Mouse (Mus musculus) embryonic fibroblast, embryonic 13.5 days (primary cell): ENCODE measurements around the gene Sipa1. TPM values are rescaled to one million over a fixed set of nuclear protein-coding genes. Genes with fewer than 3 reads are reported as not detected.

Source experiments
- H3K27ac ChIP-seq: 2 replicates; pipeline ENCODE4 v1.5.1; 2012; ENCODE audit warnings: low read length, control low read depth, inconsistent platforms; ENCODE audit not compliant: insufficient read depth
- H3K4me1 ChIP-seq: 2 replicates; pipeline ENCODE4 v1.6.1; 2011; ENCODE audit warnings: low read length; ENCODE audit not compliant: control insufficient read depth, insufficient read depth
- H3K4me3 ChIP-seq: 2 replicates; pipeline ENCODE4 v1.5.1; 2011; ENCODE audit warnings: mild to moderate bottlenecking, control low read depth, low read length; ENCODE audit not compliant: insufficient read depth
- CTCF ChIP-seq: IDR thresholded peaks from 2 replicates; pipeline ENCODE4 v1.5.1; 2011; ENCODE audit warnings: mild to moderate bottlenecking, control low read depth, low read length, moderate library complexity, borderline replicate concordance; ENCODE audit not compliant: insufficient read depth
- POLR2A ChIP-seq: IDR thresholded peaks from 2 replicates; pipeline ENCODE4 v1.6.1; 2011; ENCODE audit warnings: low read depth, mild to moderate bottlenecking, control low read depth, low read length, moderate library complexity
- polyA plus RNA-seq: library from polyadenylated mRNA; stranded (reverse); fragments of >200 nt; gene quantifications from 2 replicates; pipeline ENCODE4 v1.2.4, GENCODE M21; 2011; ENCODE audit warnings: low read depth; ENCODE audit not compliant: missing spikeins, insufficient read length

The Sipa1 gene
- polyA plus RNA-seq, 1 experiment = 16.7 TPM

DNA sequence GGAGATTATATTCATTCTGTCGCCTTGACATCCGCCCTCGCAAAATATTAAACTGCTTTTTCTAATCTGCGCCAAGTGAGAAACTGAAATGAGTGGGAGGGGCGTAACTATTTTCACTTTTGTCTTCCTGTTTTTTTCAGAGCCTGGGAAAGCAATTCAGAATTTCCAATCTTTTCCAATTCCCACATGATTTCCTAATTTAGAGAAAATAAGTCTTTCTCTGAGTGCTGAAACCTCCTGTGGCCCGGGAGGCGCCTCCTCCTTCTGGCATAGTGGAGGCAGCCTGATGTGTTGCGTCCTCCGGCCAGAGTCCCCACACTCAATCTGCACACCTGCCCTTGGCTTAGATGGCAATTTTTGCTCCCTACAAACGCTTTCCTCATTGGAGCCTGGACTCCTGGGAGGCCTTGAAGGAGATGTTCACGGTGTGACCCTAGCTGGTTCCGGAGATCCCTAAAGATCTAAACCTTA lies 26.9 kb downstream of the Sipa1 start:
- no peak for TF ChIP-seq POLR2A
- no peak for TF ChIP-seq CTCF
- Histone ChIP-seq H3K4me3 (peak overlapping the region; percentile 27), H3K27ac (peak overlapping the region; percentile 50), H3K4me1 (peaks cover 13% of the 10 kb centered on the region; the same call in 1 of the 2 replicates)

DNA sequence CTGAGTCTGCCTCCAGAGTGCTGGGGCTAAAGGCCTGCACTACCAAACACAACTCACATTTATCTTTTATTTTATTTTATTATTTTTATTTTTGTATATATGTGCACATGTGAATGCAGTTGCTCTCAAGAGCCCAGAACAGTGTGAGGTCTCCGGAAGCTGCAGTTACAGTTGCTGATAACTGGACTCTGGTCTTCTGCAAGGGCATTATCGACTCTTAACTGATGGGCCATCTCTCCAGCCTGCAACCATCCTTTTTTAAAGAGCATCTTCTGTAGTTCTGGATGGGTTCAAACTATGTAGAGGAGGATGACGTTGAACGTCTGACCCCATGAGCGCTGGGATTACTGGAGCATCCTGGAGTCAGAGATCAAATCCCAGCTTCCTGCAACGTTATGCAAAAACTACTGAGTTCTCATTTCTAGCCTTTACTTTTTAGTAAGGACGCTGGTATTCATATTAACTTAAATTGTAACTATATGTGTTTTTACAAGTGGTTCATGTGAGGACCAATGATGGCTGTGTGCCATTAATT lies 27.4 kb downstream of the Sipa1 start:
- TF ChIP-seq CTCF (no peak), POLR2A (no peak)
- Histone ChIP-seq H3K27ac (no peak overlapping the region), H3K4me1 (peaks cover 13% of the 10 kb centered on the region; the same call in 1 of the 2 replicates), H3K4me3 (no peak overlapping the region)

DNA sequence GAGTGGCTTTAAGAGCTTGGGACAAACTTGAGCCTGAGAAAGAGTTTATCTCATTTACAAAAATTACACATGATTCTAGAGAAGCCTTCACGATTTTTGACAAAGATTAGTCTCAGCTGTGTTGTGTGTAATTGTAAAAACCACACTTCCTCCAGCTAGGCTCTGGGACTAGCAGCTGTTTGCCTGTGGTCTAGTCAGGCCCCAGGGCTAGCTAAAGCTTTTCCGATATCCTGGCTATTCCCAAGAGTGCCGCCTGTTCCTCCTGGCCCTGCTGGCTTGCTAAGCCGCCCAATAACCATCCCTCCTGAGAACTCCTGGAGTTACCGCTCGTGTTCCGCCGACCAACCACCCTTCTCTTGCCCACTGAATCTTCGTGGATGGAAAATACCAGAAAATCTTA lies 31.4 kb downstream of the Sipa1 start:
- TF ChIP-seq CTCF = no peak
- TF ChIP-seq POLR2A = no peak
- H3K4me1 ChIP-seq = peaks cover 3% of the 10 kb centered on the region; the same call in 1 of the 2 replicates
- no peak overlapping the region for H3K27ac ChIP-seq
- no peak overlapping the region for H3K4me3 ChIP-seq

DNA sequence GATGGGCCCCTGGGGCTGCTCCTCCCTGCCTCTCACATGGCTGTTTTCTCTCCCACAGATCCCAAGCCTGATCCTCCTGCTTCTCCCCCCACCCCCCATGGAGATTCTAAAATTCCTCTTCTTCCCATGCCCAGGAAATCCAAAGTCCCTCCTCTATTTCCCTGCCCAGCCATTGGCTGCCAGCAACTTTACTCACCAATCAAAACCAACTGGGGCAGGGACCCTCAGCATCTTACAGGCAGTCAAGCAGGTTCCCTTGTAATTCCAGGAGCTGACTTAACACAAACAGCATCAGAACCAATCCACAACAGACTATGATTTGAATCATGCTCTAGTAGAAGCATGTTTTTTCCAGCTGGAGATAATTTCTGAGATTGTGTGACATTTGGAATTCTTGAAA lies 33.6 kb downstream of the Sipa1 start:
- TF ChIP-seq POLR2A (no peak), CTCF (no peak)
- Histone ChIP-seq H3K4me1 (no peaks in the 10 kb centered on the region), H3K27ac (no peak overlapping the region), H3K4me3 (no peak overlapping the region)

DNA sequence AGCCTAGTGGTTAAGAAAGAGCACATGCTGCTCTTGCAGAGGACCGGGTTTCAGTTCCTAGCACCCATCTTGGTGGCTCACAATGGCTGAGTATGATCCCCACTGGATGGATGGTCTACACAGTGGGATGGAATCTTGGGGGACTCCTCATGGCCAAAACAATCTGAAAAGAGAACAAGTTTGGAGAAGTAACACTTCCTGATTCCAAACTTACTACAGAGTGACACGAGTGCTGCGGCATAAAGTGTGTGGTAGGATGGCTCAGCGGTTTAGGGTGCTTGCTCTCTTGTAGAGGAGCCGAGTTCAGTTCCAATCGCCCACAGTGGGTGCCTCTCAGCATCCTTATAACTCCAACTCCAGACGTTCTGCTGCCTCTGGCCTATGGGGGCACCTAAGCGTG lies 38.2 kb downstream of the Sipa1 start:
- TF ChIP-seq CTCF = no peak
- no peak for TF ChIP-seq POLR2A
- Histone ChIP-seq H3K27ac (no peak overlapping the region), H3K4me3 (no peak overlapping the region), H3K4me1 (no peaks in the 10 kb centered on the region)

DNA sequence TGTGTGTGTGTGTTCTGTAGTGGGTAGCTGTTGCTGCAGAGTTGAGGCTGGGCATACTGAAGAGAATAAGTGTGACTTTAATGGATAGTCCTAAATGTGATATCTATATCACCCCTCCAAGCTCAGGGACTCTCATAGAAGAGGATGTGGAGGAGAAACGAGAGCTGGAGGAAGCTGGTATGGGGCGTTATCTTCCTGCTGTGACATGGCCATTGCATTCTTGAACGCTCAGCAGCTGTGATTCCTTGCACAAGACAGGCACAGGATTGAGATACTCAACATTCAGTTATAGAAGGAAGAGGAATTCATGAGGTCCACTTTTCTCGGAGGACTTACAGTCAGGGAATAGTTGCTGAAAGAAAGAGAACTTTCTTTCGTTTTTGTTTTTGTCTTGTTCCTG lies 41.6 kb downstream of the Sipa1 start:
- H3K4me3 ChIP-seq = no peak overlapping the region
- no peaks in the 10 kb centered on the region for H3K4me1 ChIP-seq
- TF ChIP-seq POLR2A (no peak), CTCF (no peak)
- H3K27ac ChIP-seq = no peak overlapping the region

DNA sequence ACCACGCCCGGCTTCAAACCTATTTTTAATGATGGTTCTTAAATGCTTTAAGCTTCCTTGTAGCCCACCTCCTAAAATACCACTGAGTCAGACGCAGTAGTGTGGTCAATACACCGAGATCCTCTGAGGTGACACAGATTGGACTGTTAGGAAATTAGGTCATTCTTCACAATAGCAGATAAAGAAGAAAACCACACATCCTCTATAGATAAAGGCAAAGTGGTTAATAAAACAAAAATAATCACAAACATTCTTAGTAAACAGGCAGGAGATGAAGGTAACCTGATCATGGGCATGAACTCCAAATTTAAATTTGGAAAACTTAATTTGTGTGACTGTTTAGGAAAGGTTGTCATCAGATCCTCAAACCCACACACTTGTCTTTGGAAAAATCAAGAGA lies 43.5 kb downstream of the Sipa1 start:
- TF ChIP-seq CTCF = no peak
- no peak for TF ChIP-seq POLR2A
- no peak overlapping the region for H3K27ac ChIP-seq
- H3K4me1 ChIP-seq = 0 out of 2 replicates have a peak, but pooled peaks cover under 1% of the 10 kb centered on the region
- H3K4me3 ChIP-seq = no peak overlapping the region

DNA sequence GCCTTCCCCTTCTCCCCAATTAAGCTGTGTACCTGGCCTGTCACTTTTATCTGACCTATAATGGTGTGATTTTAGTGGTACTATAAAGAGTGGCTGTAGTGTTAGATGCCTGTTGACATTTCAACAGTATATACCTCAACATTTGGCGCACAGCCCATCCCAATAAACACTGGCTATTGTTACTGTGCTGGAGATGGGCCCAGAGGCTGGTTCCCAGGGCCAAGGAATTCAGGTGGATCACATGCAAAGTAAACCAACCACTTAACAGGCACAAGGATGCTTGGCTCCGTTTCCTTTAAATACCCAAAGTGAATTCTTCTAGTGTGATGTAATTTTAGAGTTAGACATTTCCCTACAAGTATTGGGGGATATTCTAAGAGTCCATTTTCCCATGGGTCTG lies 48.6 kb downstream of the Sipa1 start:
- 0 out of 2 replicates have a peak, but pooled peaks cover 2% of the 10 kb centered on the region for H3K4me1 ChIP-seq
- no peak overlapping the region for H3K4me3 ChIP-seq
- no peak overlapping the region for H3K27ac ChIP-seq
- TF ChIP-seq POLR2A = no peak
- no peak for TF ChIP-seq CTCF

DNA sequence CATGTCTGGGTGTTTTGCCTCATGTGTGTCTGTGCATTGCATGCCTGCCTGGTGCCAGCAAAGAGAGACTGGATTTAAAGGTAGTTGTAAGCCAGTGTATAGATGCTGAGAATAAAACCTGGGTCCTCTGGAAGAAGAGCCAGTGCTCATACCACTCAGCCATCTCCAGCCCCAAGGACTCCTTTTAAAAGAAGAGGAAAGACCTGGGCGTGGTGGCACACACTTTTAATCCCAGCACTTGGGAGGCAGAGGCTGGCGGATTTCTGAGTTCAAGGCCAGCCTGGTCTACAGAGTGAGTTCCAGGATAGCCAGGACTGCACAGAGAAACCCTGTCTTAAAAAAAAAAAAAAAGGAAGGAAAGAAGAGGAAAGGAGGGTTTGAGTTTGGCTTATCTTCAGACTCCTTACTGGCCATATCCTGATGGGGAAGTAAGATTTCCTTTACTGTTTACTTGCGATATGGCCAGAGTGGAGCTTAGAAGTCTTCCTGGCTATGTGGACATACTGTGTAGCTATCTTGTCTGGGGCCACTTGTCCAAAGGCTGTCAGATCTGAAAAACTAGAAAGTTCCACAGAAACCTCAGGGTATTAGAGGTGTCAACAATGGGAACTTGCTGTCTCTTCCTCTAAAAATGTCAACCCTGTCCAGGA lies 50.6 kb downstream of the Sipa1 start:
- Histone ChIP-seq H3K4me1 (0 out of 2 replicates have a peak, but pooled peaks cover 2% of the 10 kb centered on the region), H3K27ac (no peak overlapping the region), H3K4me3 (no peak overlapping the region)
- no peak for TF ChIP-seq POLR2A
- no peak for TF ChIP-seq CTCF

DNA sequence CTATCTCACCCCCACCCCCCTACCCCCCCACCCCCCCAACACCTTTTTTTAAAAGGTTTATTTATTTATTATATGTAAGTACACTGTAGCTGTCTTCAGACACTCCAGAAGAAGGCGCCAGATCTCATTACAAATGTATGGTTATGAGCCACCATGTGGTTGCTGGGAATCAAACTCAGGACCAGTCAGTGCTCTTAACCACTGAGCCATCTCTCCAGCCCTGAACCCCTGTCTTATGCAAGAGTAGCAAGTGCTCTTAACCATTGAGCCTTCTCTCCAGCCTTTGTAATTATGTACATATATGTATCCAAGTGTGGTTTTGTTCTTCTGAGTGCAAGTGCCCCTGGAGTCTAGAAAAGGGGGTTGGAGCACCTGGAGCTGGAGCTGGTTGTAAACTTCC lies 51.5 kb downstream of the Sipa1 start:
- H3K4me3 ChIP-seq = no peak overlapping the region
- H3K27ac ChIP-seq = no peak overlapping the region
- TF ChIP-seq CTCF (no peak), POLR2A (no peak)
- H3K4me1 ChIP-seq = 0 out of 2 replicates have a peak, but pooled peaks cover 2% of the 10 kb centered on the region
